Mouse (Mus musculus) gastrocnemius, postnatal 14 days (tissue): Measurements from ENCODE around the gene Vmn1r184. TPM values are rescaled to one million over a fixed set of nuclear protein-coding genes. Genes with fewer than 3 reads are reported as not detected.
"Not testable (repeated sequence)": the region's sequence is repeated elsewhere in the genome, so short reads cannot be mapped to it uniquely, and the experiment has no call there.

Source experiments
- DNase-seq: peaks from one replicate; pipeline ENCODE4 v3.0.0; 2021; ENCODE audit warnings: mixed read lengths
- intact Hi-C: fragments of 180-260 bp; cut with DNase I; formaldehyde crosslinking; loops from one replicate; pipeline ENCODE4 v1.15.1; 2025; ENCODE audit warnings: low total_unique reads
- long read RNA-seq, 2 experiments: library from polyadenylated mRNA; stranded (forward); transcript quantifications; one replicate each; pipeline ENCODE4 v2.0.0; 2021
- total RNA-seq, 2 experiments: library from RNA; stranded (reverse); gene quantifications; 2 replicates each; pipeline ENCODE4 v1.2.3; 2021

Gene Vmn1r184
- not detected for total RNA-seq
- long read RNA-seq, experiment 1, result 0 reads
- long read RNA-seq, experiment 2, result 0 reads

DNA sequence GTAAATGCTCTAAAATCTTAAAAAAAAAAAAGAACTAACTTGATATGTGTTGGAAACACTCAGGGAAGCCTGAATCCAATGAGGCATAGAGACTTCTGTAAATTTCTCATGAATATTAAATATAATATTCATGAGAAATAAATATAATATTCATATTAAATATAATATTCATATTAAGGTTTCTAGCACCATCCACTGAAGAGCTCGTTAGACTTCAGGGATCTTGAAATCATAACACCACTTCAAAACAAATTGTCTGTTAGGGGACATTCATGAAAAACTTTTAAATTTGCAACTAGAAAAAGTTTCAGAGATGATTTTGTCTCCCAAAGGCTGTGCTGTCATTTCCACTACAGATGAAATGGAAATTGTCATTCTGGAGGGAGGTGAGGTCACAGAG is at the start of gene Vmn1r184:
Vmn1r184 (plus strand) TSS at position 301 of the 400 bp plus-strand sequence.
- intact Hi-C loops, result not testable (repeated sequence)

DNA sequence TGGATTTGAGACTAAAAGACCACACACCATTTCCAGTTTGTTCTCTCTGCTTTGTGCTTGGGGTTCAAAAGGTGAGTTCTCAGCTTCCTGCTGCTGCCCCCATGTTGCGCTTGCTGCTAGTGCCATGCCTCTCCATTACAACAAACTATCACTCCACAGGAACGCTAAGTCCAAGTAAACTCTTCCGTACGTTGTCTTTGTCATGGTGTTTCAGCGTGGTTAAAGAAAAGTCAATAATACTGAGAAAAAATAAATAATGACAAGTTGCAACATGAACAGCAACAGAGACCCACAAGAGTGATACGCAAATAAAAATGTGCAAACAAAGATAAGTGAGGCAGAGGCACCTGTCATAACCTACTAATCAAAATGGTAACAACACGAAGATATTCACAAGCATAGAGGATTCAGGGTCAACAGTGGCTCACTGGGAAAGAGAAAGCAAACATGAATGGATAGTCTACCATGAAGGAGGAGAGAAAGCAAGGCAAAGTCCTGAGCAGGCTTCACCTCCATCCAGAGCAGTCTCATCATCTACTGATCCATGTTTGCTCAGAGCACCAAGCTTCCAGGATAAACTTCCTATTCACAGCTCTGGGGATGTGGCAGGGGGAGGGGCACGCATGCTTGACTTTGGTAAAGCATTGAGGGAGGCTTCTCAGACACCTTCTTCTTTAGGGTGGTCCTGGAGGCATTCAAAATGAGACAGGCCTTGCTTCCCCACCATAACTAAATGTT is 43.5 kb downstream of the Vmn1r184 start:
- intact Hi-C loops, DNase-seq: not testable (repeated sequence)

More for the DNA sequence above, at the start of gene Vmn1r184:
- not testable (repeated sequence) for DNase-seq

- intact Hi-C loops, DNase-seq: not testable (repeated sequence)
These were observed 46.8 kb downstream of the Vmn1r184 start, which contains the start of gene Cyp2a4 for GRCm38 (mm10) chr7:26306926-26307325. Cyp2a4 (plus strand) TSS chr7:26307169.

DNA sequence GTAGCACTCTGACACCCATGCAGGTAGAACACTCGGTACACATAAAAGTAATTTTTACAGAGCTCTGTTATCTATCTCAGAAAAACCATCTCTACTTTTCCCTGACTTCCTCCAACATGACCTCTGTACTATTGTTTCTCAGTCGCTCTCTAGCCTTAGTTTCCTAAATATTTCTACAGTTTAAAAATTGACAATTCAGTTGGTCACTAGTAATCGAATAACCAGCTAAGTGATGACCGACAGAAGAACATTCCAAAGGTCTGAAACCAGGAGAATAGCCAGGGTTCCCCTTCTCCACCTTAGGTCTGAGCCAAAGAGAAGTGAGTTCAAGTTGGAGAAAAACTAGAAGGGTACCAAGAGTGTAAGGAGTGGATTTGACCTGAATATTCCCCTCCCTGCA is 51.7 kb downstream of the Vmn1r184 start:
- DNase-seq, intact Hi-C loops: not testable (repeated sequence)

GRCm38 (mm10) chr7:26315194-26315593 is 55.1 kb downstream of the Vmn1r184 start:
- DNase-seq, intact Hi-C loops: not testable (repeated sequence)

DNA sequence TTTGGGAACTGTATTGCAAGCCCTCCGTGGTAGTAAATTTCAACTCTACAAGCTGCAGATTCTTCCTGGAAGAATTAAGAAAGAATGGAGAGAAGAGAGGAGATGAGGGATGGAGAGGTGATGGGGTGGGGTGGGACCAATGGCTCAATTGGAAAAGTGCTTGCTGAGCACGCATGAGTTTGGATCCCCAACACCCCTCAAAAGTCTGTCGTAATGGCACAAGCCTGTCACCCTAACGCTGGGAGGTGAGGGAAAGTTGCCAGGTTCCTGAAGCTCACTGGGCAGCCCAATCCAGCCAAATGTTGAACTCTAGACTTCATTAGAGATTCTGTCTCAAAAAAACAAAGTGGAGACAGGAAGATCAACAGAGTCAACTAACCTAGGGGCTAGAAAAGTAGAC is 55.7 kb downstream of the Vmn1r184 start:
- intact Hi-C loops, DNase-seq: not testable (repeated sequence)

Other genes starting within 250 kb of the Vmn1r184 start
- not detected for gene Cyp2b13, start 198.8 kb upstream of the Vmn1r184 start, total RNA-seq
- not detected for gene Cyp2b9, start 86.9 kb upstream of the Vmn1r184 start, total RNA-seq
- gene Cyp2a4, start 46.8 kb downstream of the Vmn1r184 start, total RNA-seq, result not detected
- not detected for gene Nlrp9c, start 143.4 kb downstream of the Vmn1r184 start, total RNA-seq
- not detected for gene Nlrp4a, start 174.8 kb downstream of the Vmn1r184 start, total RNA-seq